In genomic region chr5:103927429-103928195, GRCm38 (mm10) we compare ENCODE assay signal across 7 mouse cellular contexts. TPM values are rescaled to one million over a fixed set of nuclear protein-coding genes. Genes with fewer than 3 reads are reported as not detected.
DNase-seq lines count a peak whose midpoint lies in the region; ATAC-seq lines count a peak whose summit lies in the region.

No protein-coding gene starts in this region.

- peak overlapping the region; percentile 31 for H3K4me2 ChIP-seq in embryonic facial prominence, embryonic 11.5 days (ENCODE audit: low read depth, low read length)
- peak overlapping the region; percentile 42 for H3K4me2 ChIP-seq in midbrain, embryonic 13.5 days (replicated peaks)

- WGBS in embryonic facial prominence, embryonic 11.5 days: 28% methylated on average over 27 of the region's 27 CpGs
- WGBS in limb, embryonic 10.5 days: 30% methylated on average over 27 of the region's 27 CpGs
- 31% methylated on average over 27 of the region's 27 CpGs for WGBS in midbrain, embryonic 13.5 days

- H3K27me3 ChIP-seq in embryonic facial prominence, embryonic 11.5 days (ENCODE audit: control insufficient read depth, insufficient read depth, low read length): no peaks in the 10 kb centered on the region
- no peaks in the 10 kb centered on the region for H3K27me3 ChIP-seq in limb, embryonic 10.5 days (ENCODE audit: low read depth, poor library complexity, severe bottlenecking)
- no peaks in the 10 kb centered on the region for H3K27me3 ChIP-seq in midbrain, embryonic 13.5 days

- peak; percentile 95 for DNase-seq in adrenal gland, postnatal 14 days
- peak; percentile 96 for DNase-seq in embryonic facial prominence, embryonic 11.5 days (ENCODE audit: low spot score)
- DNase-seq in heart, adult 11 months: peak; percentile 98
- peak; percentile 83 for DNase-seq in kidney, adult 11 months
- peak; percentile 94 for DNase-seq in limb, embryonic 10.5 days (ENCODE audit: low spot score)
- DNase-seq in spleen, adult 12 weeks (ENCODE audit: low spot score): peak; percentile 74

- H3K36me3 ChIP-seq in embryonic facial prominence, embryonic 11.5 days (replicated peaks; ENCODE audit: control insufficient read depth, insufficient read depth, low read depth, low read length): no peaks in the 10 kb centered on the region
- H3K36me3 ChIP-seq in limb, embryonic 10.5 days: no peaks in the 10 kb centered on the region
- H3K36me3 ChIP-seq in midbrain, embryonic 13.5 days: no peaks in the 10 kb centered on the region

- no peaks in the 10 kb centered on the region for H3K4me1 ChIP-seq in embryonic facial prominence, embryonic 11.5 days (ENCODE audit: control insufficient read depth, insufficient read depth, low read length)
- peaks cover 11% of the 10 kb centered on the region for H3K4me1 ChIP-seq in limb, embryonic 10.5 days
- peaks cover 4% of the 10 kb centered on the region; the same call in 1 of the 2 replicates for H3K4me1 ChIP-seq in midbrain, embryonic 13.5 days (replicated peaks)

- H3K27ac ChIP-seq in embryonic facial prominence, embryonic 11.5 days (replicated peaks; ENCODE audit: low read depth, low read length): no peak overlapping the region
- peak overlapping the region; percentile 68 for H3K27ac ChIP-seq in limb, embryonic 10.5 days
- H3K27ac ChIP-seq in midbrain, embryonic 13.5 days: no peak overlapping the region

- H3K4me3 ChIP-seq in embryonic facial prominence, embryonic 11.5 days (ENCODE audit: low read depth, low read length): no peak overlapping the region
- H3K4me3 ChIP-seq in limb, embryonic 10.5 days: peak overlapping the region; percentile 40
- no peak overlapping the region for H3K4me3 ChIP-seq in midbrain, embryonic 13.5 days (replicated peaks)

- H3K9ac ChIP-seq in embryonic facial prominence, embryonic 11.5 days (replicated peaks; ENCODE audit: low read length): peak overlapping the region; percentile 26; the same call in 1 of the 2 replicates
- H3K9ac ChIP-seq in midbrain, embryonic 13.5 days (replicated peaks): no peak overlapping the region

- no peaks in the 10 kb centered on the region for H3K9me3 ChIP-seq in embryonic facial prominence, embryonic 11.5 days (replicated peaks; ENCODE audit: control insufficient read depth, low read length)
- H3K9me3 ChIP-seq in limb, embryonic 10.5 days (replicated peaks): no peaks in the 10 kb centered on the region
- no peaks in the 10 kb centered on the region for H3K9me3 ChIP-seq in midbrain, embryonic 13.5 days

- ATAC-seq in embryonic facial prominence, embryonic 11.5 days (replicated peaks; ENCODE audit: insufficient number of reproducible peaks, low FRiP score, low TSS enrichment, low read depth): peak; percentile 48; the same call in 1 of the 2 replicates
- ATAC-seq in midbrain, embryonic 13.5 days: peak; percentile 73

RNA-seq across cellular contexts. Expression of gene Klhl8, which starts 16.6 kb away (rescaled TPM):
- total RNA-seq in adrenal gland, postnatal 14 days (2021): 14.0 and 16.2 TPM in 2 replicates
- 13.4 and 14.4 TPM in 2 replicates for polyA plus RNA-seq in embryonic facial prominence, embryonic 11.5 days (2014; fragmentation: Nextera tagmentation; extraction: Ambion mirVana)
- 7.3 and 9.7 TPM in 2 replicates for polyA plus RNA-seq in limb, embryonic 10.5 days (2016; fragmentation: Nextera tagmentation; extraction: Ambion mirVana)
- polyA plus RNA-seq in midbrain, embryonic 13.5 days (2015; fragmentation: Nextera tagmentation; extraction: Ambion mirVana): 28.1 and 30.7 TPM in 2 replicates

RNA-seq across cellular contexts. Expression of gene Hsd17b13, which starts 49.6 kb away (rescaled TPM):
- total RNA-seq in adrenal gland, postnatal 14 days (2021): 3.9 and 81.6 TPM in 2 replicates
- not detected in 2 replicates for polyA plus RNA-seq in embryonic facial prominence, embryonic 11.5 days (2014; fragmentation: Nextera tagmentation; extraction: Ambion mirVana)
- polyA plus RNA-seq in limb, embryonic 10.5 days (2016; fragmentation: Nextera tagmentation; extraction: Ambion mirVana): not detected in 2 replicates
- polyA plus RNA-seq in midbrain, embryonic 13.5 days (2015; fragmentation: Nextera tagmentation; extraction: Ambion mirVana): not detected in 2 replicates
